Mouse (Mus musculus) erythroblast, embryonic 14.5 days (primary cell): ENCODE measurements around the gene Cdkl3. TPM values are rescaled to one million over a fixed set of nuclear protein-coding genes. Genes with fewer than 3 reads are reported as not detected.
"Not testable (repeated sequence)": the region's sequence is repeated elsewhere in the genome, so short reads cannot be mapped to it uniquely, and the experiment has no call there.

Experiments
- H3K27me3 ChIP-seq: 2 replicates; pipeline ENCODE4 v1.6.1; 2012; ENCODE audit warnings: inconsistent platforms; ENCODE audit not compliant: control insufficient read depth
- H3K36me3 ChIP-seq: 2 replicates; pipeline ENCODE4 v1.6.1; 2012; ENCODE audit warnings: mild to moderate bottlenecking, inconsistent platforms; ENCODE audit not compliant: control insufficient read depth
- H3K4me1 ChIP-seq: 2 replicates; pipeline ENCODE4 v1.6.1; 2012; ENCODE audit warnings: inconsistent platforms; ENCODE audit not compliant: control insufficient read depth
- H3K4me3 ChIP-seq: replicated peaks from 2 replicates; pipeline ENCODE3; 2012; ENCODE audit warnings: moderate library complexity, mild to moderate bottlenecking, inconsistent platforms
- H3K9me3 ChIP-seq: 2 replicates; pipeline ENCODE4 v1.6.1; 2012; ENCODE audit warnings: low read length, inconsistent platforms, mixed read lengths; ENCODE audit not compliant: control insufficient read depth
- GATA1 ChIP-seq: IDR thresholded peaks from 2 replicates; pipeline ENCODE4 v1.6.1; 2012; ENCODE audit warnings: low read length, inconsistent platforms, mixed read lengths
- TAL1 ChIP-seq: IDR thresholded peaks from 3 replicates; pipeline ENCODE4 v1.6.1; 2012; ENCODE audit warnings: low read length, inconsistent platforms, mixed read lengths
- polyA plus RNA-seq: library from polyadenylated mRNA; stranded (reverse); fragments of >175 nt; gene quantifications from 2 replicates; pipeline ENCODE4 v1.2.3, GENCODE M21; 2012

Gene Cdkl3
- polyA plus RNA-seq, 1 experiment, result not detected

DNA sequence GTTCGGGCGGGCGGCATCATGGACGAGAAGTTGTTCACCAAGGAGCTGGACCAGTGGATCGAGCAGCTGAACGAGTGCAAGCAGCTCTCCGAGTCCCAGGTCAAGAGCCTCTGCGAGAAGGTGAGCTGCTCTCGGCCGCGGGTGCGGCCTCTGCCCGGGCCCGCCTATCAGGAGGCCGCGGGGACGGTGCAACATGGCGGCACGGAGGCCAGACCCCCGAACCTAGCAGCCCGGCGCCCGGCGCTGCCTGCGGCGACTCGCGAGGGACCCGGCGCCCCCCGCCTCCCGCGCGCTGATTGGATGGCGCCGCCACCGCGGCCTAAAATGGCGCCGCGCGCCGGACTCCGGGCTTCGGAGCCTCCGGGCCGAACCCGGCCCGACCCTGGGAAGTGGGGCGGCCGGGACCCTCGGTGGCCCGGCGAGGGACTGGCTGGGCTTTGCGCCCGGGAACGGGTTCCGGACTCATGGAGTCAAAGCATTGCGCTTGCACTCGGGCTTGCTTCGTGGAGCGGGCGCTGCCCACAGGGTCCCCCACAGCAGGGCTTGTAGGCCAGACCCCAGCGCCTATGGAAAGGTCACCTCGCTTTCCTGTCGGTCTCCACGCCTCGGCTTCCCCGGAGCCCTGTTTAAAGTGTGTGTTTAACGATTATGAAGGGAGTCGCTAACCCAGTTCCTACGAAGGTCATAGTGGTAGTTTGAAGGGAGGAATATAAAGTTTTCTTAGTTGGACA, 95.2 kb downstream of the Cdkl3 start:
- TF ChIP-seq GATA1 (no peak), TAL1 (no peak)
- peaks cover 51% of the 10 kb centered on the region for H3K4me1 ChIP-seq
- peak overlapping the region; percentile 100 for H3K4me3 ChIP-seq
- peaks cover 29% of the 10 kb centered on the region for H3K36me3 ChIP-seq
- no peaks in the 10 kb centered on the region for H3K9me3 ChIP-seq
- no peaks in the 10 kb centered on the region for H3K27me3 ChIP-seq

DNA sequence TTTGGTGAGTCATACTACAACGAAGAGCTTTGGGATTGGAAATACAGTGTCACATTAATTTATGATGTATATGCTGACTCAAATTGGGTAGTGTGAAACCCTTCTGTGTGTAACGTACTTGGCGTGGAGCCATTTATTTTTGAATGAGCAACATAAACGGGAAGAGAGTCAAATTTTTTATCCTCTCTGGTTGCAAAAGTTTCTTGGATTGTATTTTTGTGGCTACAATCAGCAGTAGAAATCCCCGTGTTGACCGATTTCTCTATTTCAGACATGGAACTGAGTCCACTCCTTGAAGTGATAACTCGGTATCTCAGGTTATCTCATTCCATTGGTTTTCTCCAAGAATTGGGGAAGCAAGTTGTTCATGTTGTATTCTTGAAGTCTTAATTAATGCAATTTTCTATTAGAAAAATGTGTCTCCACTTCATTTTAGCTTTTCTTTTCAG, 95.8 kb downstream of the Cdkl3 start:
- Histone ChIP-seq H3K4me3 (peak overlapping the region; percentile 100), H3K36me3 (peaks cover 31% of the 10 kb centered on the region), H3K27me3 (no peaks in the 10 kb centered on the region), H3K4me1 (peaks cover 55% of the 10 kb centered on the region), H3K9me3 (no peaks in the 10 kb centered on the region)
- no peak; the same call in 1 of the 2 replicates for TF ChIP-seq GATA1
- no peak for TF ChIP-seq TAL1

DNA sequence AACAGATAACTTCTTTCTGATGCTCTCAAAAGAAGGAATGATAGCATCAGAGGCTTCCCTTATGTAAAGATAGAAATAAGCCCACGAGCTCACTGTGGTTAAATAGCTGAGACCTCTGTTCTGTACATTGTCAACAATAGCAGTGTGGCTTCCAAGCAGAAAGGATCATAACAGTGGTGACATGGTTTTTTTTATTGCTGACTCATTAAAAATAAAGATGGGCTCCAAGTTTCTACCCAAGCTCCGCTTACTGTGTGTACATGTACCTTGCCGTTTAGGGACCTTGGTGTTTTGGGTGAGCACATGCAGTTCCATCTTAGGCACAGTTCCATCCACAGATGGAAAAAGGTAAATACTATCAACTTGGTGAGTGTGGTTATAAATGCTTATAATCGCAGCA, 99.0 kb downstream of the Cdkl3 start:
- Histone ChIP-seq H3K4me1 (peaks cover 55% of the 10 kb centered on the region), H3K27me3 (no peaks in the 10 kb centered on the region), H3K4me3 (no peak overlapping the region), H3K36me3 (peaks cover 37% of the 10 kb centered on the region), H3K9me3 (no peaks in the 10 kb centered on the region)
- TF ChIP-seq TAL1 (no peak), GATA1 (no peak)

DNA sequence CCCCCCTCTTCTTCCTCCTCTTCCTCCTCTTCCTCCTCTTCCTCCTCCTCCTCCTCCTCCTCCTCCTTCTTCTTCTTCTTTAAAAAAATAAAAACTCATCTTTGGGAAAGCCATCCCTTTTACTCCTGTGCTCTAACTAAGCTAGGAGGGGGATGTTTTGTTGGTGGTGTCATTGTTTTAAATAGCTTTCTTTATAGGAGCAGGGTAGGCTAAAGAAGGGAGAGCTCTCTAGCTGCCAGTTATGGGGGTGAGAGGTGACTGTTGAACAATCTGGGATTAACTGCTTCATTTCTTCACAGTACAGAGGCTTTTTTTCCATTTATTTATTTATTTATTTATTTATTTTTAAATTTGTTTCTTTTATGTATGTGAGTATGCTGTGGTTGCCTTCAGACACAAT, 101.5 kb downstream of the Cdkl3 start:
- peaks cover 55% of the 10 kb centered on the region for H3K4me1 ChIP-seq
- H3K4me3 ChIP-seq, result no peak overlapping the region

DNA sequence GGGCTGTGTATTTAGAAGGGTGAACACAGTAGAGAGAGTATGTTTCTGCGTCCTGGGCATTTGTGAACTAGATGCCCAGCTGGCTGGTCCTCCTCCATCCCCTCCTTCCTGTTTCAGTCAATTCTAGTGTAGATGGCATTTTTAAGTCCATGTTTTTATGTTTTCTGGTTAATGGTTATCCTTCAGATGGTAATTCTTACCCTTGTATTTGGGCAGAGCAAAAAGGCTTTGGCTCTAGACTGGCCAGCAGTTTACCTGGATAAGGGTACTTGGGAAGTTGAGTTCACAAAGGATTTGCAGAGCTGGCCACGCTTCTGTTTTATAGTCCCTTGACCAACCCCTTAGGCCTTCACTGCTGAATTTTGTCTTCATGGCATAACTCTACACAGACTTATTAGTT, 102.0 kb downstream of the Cdkl3 start:
- no peak overlapping the region for H3K4me3 ChIP-seq
- peaks cover 41% of the 10 kb centered on the region for H3K36me3 ChIP-seq
- peaks cover 51% of the 10 kb centered on the region for H3K4me1 ChIP-seq
- TF ChIP-seq TAL1 (no peak), GATA1 (no peak)
- no peaks in the 10 kb centered on the region for H3K9me3 ChIP-seq
- no peaks in the 10 kb centered on the region for H3K27me3 ChIP-seq

More for the DNA sequence above, 101.5 kb downstream of the Cdkl3 start:
- TF ChIP-seq GATA1 (no peak), TAL1 (no peak)
- no peaks in the 10 kb centered on the region for H3K27me3 ChIP-seq
- H3K9me3 ChIP-seq, result no peaks in the 10 kb centered on the region
- H3K36me3 ChIP-seq, result peaks cover 46% of the 10 kb centered on the region

DNA sequence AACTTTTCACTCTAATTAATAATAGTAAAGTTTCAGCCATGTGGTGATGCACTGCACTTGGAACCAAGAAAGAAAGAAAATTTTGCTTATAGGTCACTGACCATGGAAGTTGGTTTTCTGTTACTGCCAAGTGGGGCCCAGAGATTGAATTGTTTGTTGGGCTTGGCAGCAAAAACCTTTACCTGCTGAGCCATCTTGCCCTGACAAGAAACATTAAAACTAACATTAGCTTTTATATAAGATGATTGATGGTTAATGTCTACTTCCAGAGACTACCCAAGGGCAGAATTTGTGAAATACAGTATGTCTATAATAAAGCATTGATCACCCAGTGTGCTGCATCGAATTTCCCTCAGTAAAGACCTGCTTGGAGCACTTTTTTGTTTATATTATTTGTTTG, 102.4 kb downstream of the Cdkl3 start:
- Histone ChIP-seq H3K27me3 (no peaks in the 10 kb centered on the region), H3K4me3 (no peak overlapping the region), H3K9me3 (no peaks in the 10 kb centered on the region), H3K4me1 (peaks cover 49% of the 10 kb centered on the region), H3K36me3 (peaks cover 38% of the 10 kb centered on the region)
- TF ChIP-seq TAL1 (no peak), GATA1 (no peak)

DNA sequence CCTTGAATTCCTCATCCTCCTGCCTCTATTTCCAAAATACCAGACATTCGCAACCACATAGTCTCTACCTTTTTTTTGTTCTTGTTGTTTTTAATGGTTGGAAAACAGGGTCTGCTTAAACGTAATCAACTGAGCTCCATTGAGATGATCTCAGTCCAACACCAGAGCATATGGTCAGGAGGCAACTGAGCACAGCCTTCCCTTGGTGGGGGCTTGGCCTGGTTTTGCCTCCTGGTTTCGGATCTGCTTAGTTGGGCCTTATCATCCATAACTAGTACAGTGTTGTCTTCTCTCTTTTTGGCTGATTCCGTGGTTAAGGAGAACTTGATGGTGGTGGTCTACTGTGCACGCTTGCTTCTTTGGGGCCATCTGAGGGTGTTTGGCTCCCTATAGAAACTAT, 104.8 kb downstream of the Cdkl3 start:
- no peak overlapping the region for H3K4me3 ChIP-seq
- no peak for TF ChIP-seq GATA1
- TF ChIP-seq TAL1, result no peak
- no peaks in the 10 kb centered on the region for H3K9me3 ChIP-seq
- H3K36me3 ChIP-seq, result peaks cover 43% of the 10 kb centered on the region
- peaks cover 41% of the 10 kb centered on the region for H3K4me1 ChIP-seq
- H3K27me3 ChIP-seq, result no peaks in the 10 kb centered on the region

DNA sequence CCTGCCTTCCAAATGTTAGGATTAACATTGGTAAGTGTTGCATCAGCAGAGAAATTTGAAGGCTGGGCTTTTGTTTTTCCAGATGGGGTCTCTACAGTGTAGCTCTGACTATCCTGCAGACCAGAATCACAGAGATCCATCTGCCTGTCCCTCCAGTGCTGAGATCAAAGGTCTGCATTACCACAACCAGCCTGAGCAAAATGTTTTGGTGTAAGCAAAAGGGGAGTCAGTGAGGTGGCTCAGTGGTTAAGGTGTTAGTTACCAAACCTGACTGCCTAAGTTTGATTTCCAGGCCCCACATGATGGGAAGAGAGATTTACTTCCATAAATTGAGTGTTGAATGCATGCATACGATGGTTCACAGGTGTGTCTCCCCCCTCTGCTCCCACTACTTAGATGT, 105.4 kb downstream of the Cdkl3 start:
- TF ChIP-seq TAL1 (no peak), GATA1 (no peak)

DNA sequence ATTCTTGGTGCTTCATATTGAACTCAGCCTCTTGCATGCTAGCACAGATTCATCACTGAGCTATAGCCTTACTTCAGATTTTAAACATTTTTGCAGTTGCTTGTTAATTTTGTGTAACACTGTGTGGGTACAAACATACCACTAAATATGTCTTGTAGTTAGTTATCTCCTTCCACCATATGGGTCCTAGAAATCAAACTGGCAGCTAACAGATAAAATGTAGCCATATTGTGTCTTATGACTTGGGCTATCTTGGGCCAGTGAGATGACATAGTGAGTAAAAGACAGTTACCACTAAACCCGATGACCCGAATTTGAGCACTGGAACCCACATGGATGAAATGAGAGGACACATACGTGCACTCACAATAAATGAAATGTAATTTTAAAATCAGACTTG, 111.5 kb downstream of the Cdkl3 start:
- Histone ChIP-seq H3K36me3 (peaks cover 88% of the 10 kb centered on the region), H3K4me1 (peaks cover 49% of the 10 kb centered on the region), H3K9me3 (peaks cover 6% of the 10 kb centered on the region), H3K27me3 (no peaks in the 10 kb centered on the region), H3K4me3 (peak overlapping the region; percentile 18)
- TF ChIP-seq TAL1, result peak; percentile 72
- TF ChIP-seq GATA1, result peak; percentile 76

More for the DNA sequence above, 105.4 kb downstream of the Cdkl3 start:
- Histone ChIP-seq H3K36me3 (peaks cover 46% of the 10 kb centered on the region), H3K4me3 (no peak overlapping the region), H3K9me3 (no peaks in the 10 kb centered on the region), H3K27me3 (no peaks in the 10 kb centered on the region), H3K4me1 (peaks cover 44% of the 10 kb centered on the region)

DNA sequence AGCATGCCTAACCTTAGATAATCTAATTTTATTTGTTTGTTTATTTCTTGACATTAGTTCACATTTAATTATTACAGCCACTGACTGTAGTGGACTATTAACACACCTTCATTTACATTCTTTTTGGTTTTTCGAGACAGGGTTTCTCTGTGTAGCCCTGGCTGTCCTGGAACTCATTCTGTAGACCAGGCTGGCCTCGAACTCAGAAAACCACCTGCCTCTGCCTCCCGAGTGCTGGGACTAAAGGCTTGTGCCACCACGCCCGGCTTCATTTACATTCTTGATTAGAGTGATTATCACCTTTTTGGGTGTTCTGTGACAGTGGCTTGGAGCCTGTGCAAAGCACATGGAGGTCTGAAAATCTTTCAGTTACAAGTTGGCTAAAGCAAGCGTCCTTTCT, 112.1 kb downstream of the Cdkl3 start:
- H3K27me3 ChIP-seq, H3K9me3 ChIP-seq, H3K4me3 ChIP-seq: not testable (repeated sequence)
- Histone ChIP-seq H3K4me1 (peaks cover 47% of the 10 kb centered on the region), H3K36me3 (peaks cover 94% of the 10 kb centered on the region)
